Mouse (Mus musculus) embryonic facial prominence, embryonic 10.5 days (tissue): ENCODE data around the gene Tbx1. TPM values are rescaled to one million over a fixed set of nuclear protein-coding genes. Genes with fewer than 3 reads are reported as not detected.
A peak's percentile ranks its signal among the peaks of the same experiment; 100 is the strongest.

ENCODE experiments used
- DNase-seq: peaks from one replicate; pipeline ENCODE4 v3.0.0-alpha.2; 2017; ENCODE audit warnings: low spot score
- H3K27ac ChIP-seq: fragments of 300-500 bp; sonication (generic); replicated peaks from 2 replicates; pipeline ENCODE4 v1.5.1; 2016; ENCODE audit warnings: mild to moderate bottlenecking
- H3K27me3 ChIP-seq: fragments of 300-500 bp; sonication (generic); replicated peaks from 2 replicates; pipeline ENCODE4 v1.6.1; 2016; ENCODE audit warnings: low read depth, mild to moderate bottlenecking; ENCODE audit not compliant: poor library complexity, severe bottlenecking
- H3K36me3 ChIP-seq: fragments of 300-500 bp; sonication (generic); replicated peaks from 2 replicates; pipeline ENCODE4 v1.6.1; 2016; ENCODE audit warnings: mild to moderate bottlenecking, moderate library complexity
- H3K4me1 ChIP-seq: fragments of 300-500 bp; sonication (generic); 2 replicates; pipeline ENCODE4 v1.6.1; 2016
- H3K4me3 ChIP-seq: fragments of 300-500 bp; sonication (generic); 2 replicates; pipeline ENCODE4 v1.5.1; 2016; ENCODE audit warnings: mild to moderate bottlenecking, moderate library complexity
- H3K9me3 ChIP-seq: fragments of 300-500 bp; sonication (generic); 2 replicates; pipeline ENCODE4 v1.6.1; 2016; ENCODE audit warnings: mild to moderate bottlenecking
- WGBS: fragments of 180-500 bp; shearing (Covaris S2); methylation state at CpG from one replicate; pipeline ENCODE4 v1.1.7; 2016; 5-methylcytosine and 5-hydroxymethylcytosine counted together
- polyA plus RNA-seq: library from polyadenylated mRNA; unstranded; fragments of >200 nt; fragmentation: Nextera tagmentation; extraction: Ambion mirVana; gene quantifications from 2 replicates; pipeline ENCODE4 v1.2.1, GENCODE M21; 2016

The Tbx1 gene
- 8.1 and 9.5 TPM in 2 replicates for polyA plus RNA-seq

GRCm38 (mm10) chr16:18589804-18590790, at the start of gene Tbx1:
Tbx1 (minus strand) TSS chr16:18590671.
- 1% methylated on average over 48 of the region's 48 CpGs for WGBS
- H3K36me3 ChIP-seq = no peaks in the 10 kb centered on the region
- DNase-seq = peak; percentile 74
- H3K4me1 ChIP-seq = peaks cover 60% of the 10 kb centered on the region
- H3K9me3 ChIP-seq = no peaks in the 10 kb centered on the region
- H3K4me3 ChIP-seq = peak within 1 kb of the TSS; percentile 50
- no peak within 1 kb of the TSS for H3K27ac ChIP-seq
- H3K27me3 ChIP-seq = peaks cover 99% of the 10 kb centered on the region

- Histone ChIP-seq H3K4me1 (peaks cover 3% of the 10 kb centered on the region; the same call in 1 of the 2 replicates), H3K27me3 (no peaks in the 10 kb centered on the region), H3K27ac (no peak overlapping the region), H3K4me3 (no peak overlapping the region), H3K9me3 (no peaks in the 10 kb centered on the region), H3K36me3 (no peaks in the 10 kb centered on the region)
- WGBS = 89% methylated on average over 1 of the region's 1 CpGs
- no peak for DNase-seq
Measured at GRCm38 (mm10) chr16:18639382-18639929, 49.0 kb upstream of the Tbx1 start.

GRCm38 (mm10) chr16:18638396-18638795, 47.9 kb upstream of the Tbx1 start:
- WGBS = 55% methylated on average over 2 of the region's 2 CpGs
- peaks cover 3% of the 10 kb centered on the region; the same call in 1 of the 2 replicates for H3K4me1 ChIP-seq
- H3K9me3 ChIP-seq = no peaks in the 10 kb centered on the region
- no peak overlapping the region for H3K27ac ChIP-seq
- DNase-seq = peak; percentile 5
- no peak overlapping the region for H3K4me3 ChIP-seq
- H3K36me3 ChIP-seq = no peaks in the 10 kb centered on the region
- peaks cover 3% of the 10 kb centered on the region for H3K27me3 ChIP-seq

GRCm38 (mm10) chr16:18636804-18637203, 46.3 kb upstream of the Tbx1 start:
- Histone ChIP-seq H3K9me3 (no peaks in the 10 kb centered on the region), H3K27me3 (peaks cover 17% of the 10 kb centered on the region), H3K27ac (no peak overlapping the region), H3K4me3 (no peak overlapping the region), H3K4me1 (peaks cover 8% of the 10 kb centered on the region; the same call in 1 of the 2 replicates), H3K36me3 (no peaks in the 10 kb centered on the region)
- DNase-seq = peak; percentile 7
- 43% methylated on average over 3 of the region's 3 CpGs for WGBS

GRCm38 (mm10) chr16:18636401-18636800, 45.9 kb upstream of the Tbx1 start:
- H3K27me3 ChIP-seq = peaks cover 21% of the 10 kb centered on the region
- no peaks in the 10 kb centered on the region for H3K9me3 ChIP-seq
- no peaks in the 10 kb centered on the region for H3K36me3 ChIP-seq
- peaks cover 8% of the 10 kb centered on the region; the same call in 1 of the 2 replicates for H3K4me1 ChIP-seq
- peak; percentile 6 for DNase-seq
- 83% methylated on average over 5 of the region's 5 CpGs for WGBS
- H3K4me3 ChIP-seq = no peak overlapping the region
- no peak overlapping the region for H3K27ac ChIP-seq

GRCm38 (mm10) chr16:18633333-18633732, 42.9 kb upstream of the Tbx1 start:
- Histone ChIP-seq H3K27me3 (peaks cover 46% of the 10 kb centered on the region), H3K27ac (no peak overlapping the region), H3K36me3 (no peaks in the 10 kb centered on the region), H3K4me1 (peaks cover 17% of the 10 kb centered on the region), H3K4me3 (no peak overlapping the region), H3K9me3 (no peaks in the 10 kb centered on the region)
- 37% methylated on average over 1 of the region's 1 CpGs for WGBS
- peak; percentile 6 for DNase-seq

DNA sequence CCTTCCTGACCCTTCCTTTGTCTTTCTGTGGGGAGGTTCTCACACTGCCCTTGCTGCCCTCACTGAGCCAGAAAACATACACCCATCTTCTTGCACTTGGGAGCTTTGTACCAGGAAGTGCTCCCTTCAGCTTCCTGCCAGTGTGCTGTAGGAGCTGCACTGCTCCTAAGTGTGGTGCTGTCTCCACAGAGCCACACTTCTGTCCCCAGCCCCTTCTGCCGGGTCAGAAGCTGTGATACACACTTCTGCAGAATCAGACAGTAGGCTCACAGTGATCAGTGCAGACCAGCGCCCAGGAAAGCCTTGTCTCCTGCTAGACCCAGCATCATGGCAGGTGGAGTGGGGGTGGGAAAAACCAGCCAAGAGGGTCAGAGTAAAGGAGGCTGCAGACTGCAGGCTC, 42.3 kb upstream of the Tbx1 start:
- WGBS = 69% methylated on average over 2 of the region's 2 CpGs
- no peaks in the 10 kb centered on the region for H3K36me3 ChIP-seq
- peaks cover 51% of the 10 kb centered on the region for H3K27me3 ChIP-seq
- no peak overlapping the region for H3K4me3 ChIP-seq
- H3K27ac ChIP-seq = no peak overlapping the region; the same call in 1 of the 2 replicates
- DNase-seq = peak; percentile 7
- H3K4me1 ChIP-seq = peaks cover 22% of the 10 kb centered on the region
- no peaks in the 10 kb centered on the region for H3K9me3 ChIP-seq

- peaks cover 59% of the 10 kb centered on the region for H3K27me3 ChIP-seq
- DNase-seq = peak; percentile 9
- WGBS = 54% methylated on average over 3 of the region's 3 CpGs
- no peaks in the 10 kb centered on the region for H3K36me3 ChIP-seq
- no peak overlapping the region for H3K27ac ChIP-seq
- H3K4me3 ChIP-seq = no peak overlapping the region
- peaks cover 27% of the 10 kb centered on the region for H3K4me1 ChIP-seq
- no peaks in the 10 kb centered on the region for H3K9me3 ChIP-seq
Measured at GRCm38 (mm10) chr16:18632059-18632458, 41.6 kb upstream of the Tbx1 start.

GRCm38 (mm10) chr16:18631141-18631540, 40.7 kb upstream of the Tbx1 start:
- Histone ChIP-seq H3K4me1 (peaks cover 35% of the 10 kb centered on the region), H3K27me3 (peaks cover 68% of the 10 kb centered on the region), H3K36me3 (no peaks in the 10 kb centered on the region), H3K9me3 (no peaks in the 10 kb centered on the region), H3K4me3 (no peak overlapping the region), H3K27ac (no peak overlapping the region)
- DNase-seq = peak; percentile 7
- 63% methylated on average over 7 of the region's 7 CpGs for WGBS

- Histone ChIP-seq H3K36me3 (peaks cover 3% of the 10 kb centered on the region; the same call in 1 of the 2 replicates), H3K4me3 (peak overlapping the region; percentile 70), H3K4me1 (peaks cover 42% of the 10 kb centered on the region), H3K27me3 (peaks cover 76% of the 10 kb centered on the region), H3K27ac (no peak overlapping the region; the same call in 1 of the 2 replicates), H3K9me3 (no peaks in the 10 kb centered on the region)
- 56% methylated on average over 5 of the region's 5 CpGs for WGBS
- no peak for DNase-seq
Measured at GRCm38 (mm10) chr16:18630291-18630690, 39.8 kb upstream of the Tbx1 start.

GRCm38 (mm10) chr16:18629390-18630231, 39.1 kb upstream of the Tbx1 start, which contains the start of gene Sept5:
Sept5 (minus strand) TSS chr16:18629954.
- H3K27me3 ChIP-seq = peaks cover 83% of the 10 kb centered on the region
- DNase-seq = peak; percentile 80
- under 1% methylated on average over 91 of the region's 93 CpGs for WGBS
- H3K9me3 ChIP-seq = no peaks in the 10 kb centered on the region
- H3K27ac ChIP-seq = peak within 1 kb of the TSS; percentile 88
- H3K4me3 ChIP-seq = peak within 1 kb of the TSS; percentile 70
- H3K36me3 ChIP-seq = peaks cover 10% of the 10 kb centered on the region
- peaks cover 42% of the 10 kb centered on the region for H3K4me1 ChIP-seq

DNA sequence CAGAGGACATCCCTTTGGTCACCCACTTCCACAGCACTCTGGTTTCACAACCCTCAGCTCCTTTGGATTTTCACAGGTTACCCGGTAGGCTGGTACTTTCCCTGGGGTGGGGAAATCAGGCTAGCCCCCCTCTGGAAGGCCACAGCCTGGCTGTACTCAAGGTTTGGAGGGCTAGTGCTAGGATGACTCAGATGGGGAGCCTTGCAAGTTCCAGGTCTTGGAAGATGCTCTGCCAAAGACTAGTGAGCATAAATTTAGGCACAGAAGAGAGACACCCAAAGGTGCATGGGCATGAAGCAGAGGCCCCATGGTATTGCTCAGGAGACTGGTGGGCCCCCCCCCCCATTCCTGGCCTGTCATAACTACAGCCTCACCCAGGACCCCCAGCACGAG, 38.5 kb upstream of the Tbx1 start:
- 22% methylated on average over 2 of the region's 2 CpGs for WGBS
- H3K4me1 ChIP-seq = peaks cover 42% of the 10 kb centered on the region
- peak overlapping the region; percentile 70 for H3K4me3 ChIP-seq
- no peaks in the 10 kb centered on the region for H3K9me3 ChIP-seq
- peak overlapping the region; percentile 88 for H3K27ac ChIP-seq
- peaks cover 90% of the 10 kb centered on the region for H3K27me3 ChIP-seq
- H3K36me3 ChIP-seq = peaks cover 16% of the 10 kb centered on the region
- no peak for DNase-seq
